Mouse (Mus musculus) CD4-positive, CD25-positive, alpha-beta regulatory T cell, adult 4 months (primary cell): ENCODE results near the gene Kcnk6. TPM values are rescaled to one million over a fixed set of nuclear protein-coding genes. Genes with fewer than 3 reads are reported as not detected.
"Not testable (repeated sequence)": the region's sequence is repeated elsewhere in the genome, so short reads cannot be mapped to it uniquely, and the experiment has no call there.

Experiments used
- ATAC-seq: one replicate; pipeline ENCODE4 v1.8.0; 2017
- polyA plus RNA-seq, 2 experiments: library from polyadenylated mRNA; unstranded; fragments of 100-300 nt; shearing (Covaris generic); gene quantifications; one replicate each; pipeline ENCODE4 v1.2.1; 2017

Kcnk6 gene
- polyA plus RNA-seq, 2 experiments from 2014 or later: 2.5 to 5.3 TPM

DNA sequence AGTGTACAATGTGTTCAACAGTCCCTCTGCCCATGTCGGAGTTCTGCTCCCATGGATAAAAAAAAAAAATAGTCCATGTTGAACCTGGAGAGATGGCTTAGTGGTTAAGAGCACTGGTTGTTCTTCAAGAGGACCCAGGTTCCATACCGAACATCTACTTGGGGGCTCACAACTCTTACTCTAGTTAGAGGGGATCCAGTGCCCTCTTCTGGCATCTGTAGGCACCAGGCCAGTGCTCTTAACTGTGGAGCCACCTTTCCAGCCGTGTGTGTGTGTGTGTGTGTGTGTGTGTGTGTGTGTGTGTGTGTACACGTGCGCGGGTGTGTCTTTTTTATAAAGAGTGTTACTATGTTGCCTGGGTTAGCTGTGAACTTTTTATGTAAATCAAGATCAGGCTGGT lies 29.7 kb downstream of the Kcnk6 start:
- ATAC-seq: no peak

- ATAC-seq: not testable (repeated sequence)
Observed at GRCm38 (mm10) chr7:29194230-29194629, 38.1 kb downstream of the Kcnk6 start.

GRCm38 (mm10) chr7:29181323-29181722 lies 51.0 kb downstream of the Kcnk6 start:
- not testable (repeated sequence) for ATAC-seq

DNA sequence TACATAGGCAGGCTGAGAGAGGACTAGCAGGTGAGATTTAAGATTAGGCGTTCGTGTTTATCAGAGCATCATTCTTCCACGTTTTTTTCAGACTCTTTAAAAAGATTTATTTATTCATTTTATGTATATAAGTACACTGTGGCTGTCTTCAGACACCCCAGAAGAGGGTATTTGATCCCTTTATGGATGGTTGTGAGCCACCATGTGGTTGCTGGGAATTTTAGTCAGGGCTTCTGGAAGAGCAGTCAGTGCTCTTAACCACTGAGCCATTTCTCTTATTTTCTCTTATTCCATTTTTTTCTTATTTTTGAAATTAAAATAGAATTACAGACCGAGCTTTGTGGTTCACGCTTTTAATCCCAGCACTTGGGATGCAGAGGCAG lies 51.5 kb downstream of the Kcnk6 start:
- no peak for ATAC-seq

DNA sequence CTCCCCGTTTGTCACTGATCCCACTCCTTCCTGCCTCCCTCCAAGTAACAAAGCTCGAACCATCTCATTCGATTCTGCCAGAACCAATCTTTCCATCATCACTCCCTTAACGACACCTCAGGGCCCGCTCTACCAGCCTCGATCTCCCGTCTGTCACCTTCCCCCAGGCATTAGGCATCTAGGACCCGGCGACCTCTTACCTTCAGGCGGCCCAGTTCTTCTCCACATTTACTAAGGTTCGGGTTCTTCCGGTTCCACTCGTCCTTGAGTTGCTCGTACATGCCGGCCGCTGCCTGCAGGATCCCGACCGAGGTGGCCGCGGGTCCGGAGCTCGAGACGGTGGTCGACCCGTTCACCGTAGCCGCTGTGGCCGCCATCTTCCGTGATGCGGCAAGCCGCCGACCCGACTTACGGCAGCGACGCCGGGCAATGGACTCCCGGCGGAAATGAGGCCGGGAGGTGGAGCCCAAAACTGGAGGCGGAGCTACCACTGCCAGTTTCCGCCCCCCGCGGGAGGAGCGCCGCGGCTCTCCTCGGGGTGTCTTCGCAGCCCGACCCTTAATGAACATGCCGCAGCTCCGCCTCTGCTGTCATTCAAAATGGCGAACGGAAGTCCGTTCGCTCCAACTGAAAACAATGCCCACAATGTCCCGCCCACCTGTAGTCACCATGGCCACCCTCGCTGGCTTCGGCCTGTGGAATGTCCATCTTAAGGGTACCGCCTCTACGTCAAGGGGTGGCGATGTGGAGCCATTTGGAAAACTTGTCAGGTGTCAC lies 52.0 kb downstream of the Kcnk6 start, which contains the start of gene Psmd8:
TSS of gene Psmd8 (minus strand) at position 625 of the 777 bp plus-strand sequence.
- peak; percentile 97 for ATAC-seq

GRCm38 (mm10) chr7:29179323-29179722 lies 53.0 kb downstream of the Kcnk6 start:
- no peak for ATAC-seq

DNA sequence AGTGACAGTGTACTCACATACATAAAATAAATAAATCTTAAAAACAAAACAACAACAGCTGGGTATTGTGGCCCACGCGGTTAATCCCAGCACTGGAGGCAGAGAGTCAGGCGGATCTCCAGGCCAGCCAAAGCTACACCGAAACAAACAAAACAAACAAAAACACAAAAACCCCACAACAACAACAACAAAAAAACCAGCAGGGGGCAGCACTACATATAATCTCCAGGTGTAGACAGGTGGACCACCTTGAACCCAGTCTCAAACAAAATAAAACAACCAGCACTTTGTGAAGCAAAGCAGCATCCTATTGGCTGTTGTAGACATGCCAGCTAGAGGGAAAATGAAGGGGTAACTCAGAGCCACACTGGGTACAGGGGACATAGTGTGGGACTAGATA lies 54.2 kb downstream of the Kcnk6 start:
- ATAC-seq: no peak

- ATAC-seq: no peak
Observed at GRCm38 (mm10) chr7:29172390-29173016, 59.8 kb downstream of the Kcnk6 start.

Other genes starting within 250 kb of the Kcnk6 start
- under 1 TPM in 1 of 2 experiments, not detected in 1; 0.05 TPM for gene Ryr1, start 107.3 kb downstream of the Kcnk6 start, polyA plus RNA-seq
- 1 to 10 TPM; 1.1 to 3.2 TPM for gene Rasgrp4, start 97.7 kb downstream of the Kcnk6 start, polyA plus RNA-seq
- gene Fam98c, start 76.3 kb downstream of the Kcnk6 start, polyA plus RNA-seq: 1 to 10 TPM; 8.3 to 9.4 TPM
- gene Ggn, start 62.3 kb downstream of the Kcnk6 start, polyA plus RNA-seq: not detected
- gene Spred3, start 62.1 kb downstream of the Kcnk6 start, polyA plus RNA-seq: under 1 TPM in 1 of 2 experiments, not detected in 1; 0.42 TPM
- 100 to 1,000 TPM; 163 to 175 TPM for gene Psmd8, start 51.8 kb downstream of the Kcnk6 start, polyA plus RNA-seq
- under 1 TPM; 0.44 to 0.56 TPM for gene Catsperg1, start 18.5 kb downstream of the Kcnk6 start, polyA plus RNA-seq
- 10 to 100 TPM; 58.4 to 71.7 TPM for gene Yif1b, start 5.8 kb upstream of the Kcnk6 start, polyA plus RNA-seq
- gene 2200002D01Rik, start 16.0 kb upstream of the Kcnk6 start, polyA plus RNA-seq: 1 to 10 TPM; 1.0 to 1.6 TPM
- gene Spint2, start 49.4 kb upstream of the Kcnk6 start, polyA plus RNA-seq: 10 to 100 TPM; 71.7 to 73.2 TPM
- gene Ppp1r14a, start 56.8 kb upstream of the Kcnk6 start, polyA plus RNA-seq: not detected
- not detected for gene Dpf1, start 71.4 kb upstream of the Kcnk6 start, polyA plus RNA-seq